In genomic region chr7:144999741-145000140, GRCm38 (mm10) we compare ENCODE assay signal across 17 mouse cellular contexts.
DNase-seq lines count a peak whose midpoint lies in the region; ATAC-seq lines count a peak whose summit lies in the region.
"Had no signal": no experiment of that assay in that cellular context is flagged by ENCODE, and none has a peak within 500 bp of the region (broad histone marks: within the 10 kb centered on the region; RNA-seq: fewer than 3 reads in every experiment).

No protein-coding gene starts in this region.

- peaks cover 43% of the 10 kb centered on the region for H3K4me1 ChIP-seq in heart, embryonic 10.5 days
- H3K4me1 ChIP-seq in hindbrain, embryonic 11.5 days (replicated peaks; ENCODE audit: control insufficient read depth, insufficient read depth, low read length): no peaks in the 10 kb centered on the region
- H3K4me1 ChIP-seq: forebrain, embryonic 12.5 days; hindbrain, embryonic 13.5 days had no signal

- H3K27me3 ChIP-seq in heart, embryonic 10.5 days (ENCODE audit: insufficient read depth, poor library complexity, severe bottlenecking): no peaks in the 10 kb centered on the region; the same call in 1 of the 2 replicates
- no peaks in the 10 kb centered on the region for H3K27me3 ChIP-seq in hindbrain, embryonic 11.5 days (ENCODE audit: control insufficient read depth, insufficient read depth, low read length)
- H3K27me3 ChIP-seq: embryonic facial prominence, embryonic 13.5 days; forebrain, embryonic 12.5 days; hindbrain, embryonic 13.5 days had no signal

- H3K9me3 ChIP-seq in heart, embryonic 10.5 days: no peaks in the 10 kb centered on the region
- H3K9me3 ChIP-seq in hindbrain, embryonic 11.5 days (ENCODE audit: control insufficient read depth, low read length): no peaks in the 10 kb centered on the region
- H3K9me3 ChIP-seq: embryonic facial prominence, embryonic 13.5 days; forebrain, embryonic 12.5 days; hindbrain, embryonic 13.5 days had no signal

- 56% methylated on average over 3 of the region's 3 CpGs for WGBS in heart, embryonic 10.5 days
- 75% methylated on average over 3 of the region's 3 CpGs for WGBS in hindbrain, embryonic 11.5 days

- no peak overlapping the region for H3K4me2 ChIP-seq in hindbrain, embryonic 11.5 days (replicated peaks; ENCODE audit: low read depth, low read length)
- H3K4me2 ChIP-seq: embryonic facial prominence, embryonic 13.5 days; forebrain, embryonic 12.5 days; hindbrain, embryonic 13.5 days had no signal

- no peak for ATAC-seq in hindbrain, embryonic 11.5 days (ENCODE audit: low FRiP score)
- ATAC-seq: forebrain, embryonic 16.5 days; hindbrain, postnatal 0 days had no signal

- no peak overlapping the region for H3K4me3 ChIP-seq in heart, embryonic 10.5 days
- H3K4me3 ChIP-seq in hindbrain, embryonic 11.5 days (ENCODE audit: low read depth, low read length): no peak overlapping the region
- H3K4me3 ChIP-seq: embryonic facial prominence, embryonic 13.5 days; forebrain, embryonic 12.5 days; hindbrain, embryonic 13.5 days had no signal

- peak; percentile 27 for DNase-seq in gastrocnemius, adult 18-20 months (ENCODE audit: low spot score)
- DNase-seq in gastrocnemius, postnatal 10 days: no peak
- DNase-seq in heart, adult 18-20 months: peak; percentile 50 to 75
- no peak for DNase-seq in heart, postnatal 4 days
- DNase-seq in brain, adult 2 months (ENCODE audit: low read depth, low spot score): peak; percentile 18
- DNase-seq in heart, embryonic 10.5 days (ENCODE audit: low spot score): no peak
- no peak for DNase-seq in hindbrain, embryonic 11.5 days (ENCODE audit: low spot score)
- DNase-seq: cerebellum, adult 18-20 months; cerebellum, adult 9-11 months; cerebellum, postnatal 36 days; kidney, adult 11 months; kidney, postnatal 10 days had no signal

- no peaks in the 10 kb centered on the region for H3K36me3 ChIP-seq in heart, embryonic 10.5 days
- H3K36me3 ChIP-seq in hindbrain, embryonic 11.5 days (ENCODE audit: control insufficient read depth, insufficient read depth, low read length): no peaks in the 10 kb centered on the region
- H3K36me3 ChIP-seq: embryonic facial prominence, embryonic 13.5 days; forebrain, embryonic 12.5 days; hindbrain, embryonic 13.5 days had no signal

- 0 out of 2 replicates have a peak overlapping the region, but pooled peaks have one; percentile 36 for H3K27ac ChIP-seq in heart, embryonic 10.5 days
- H3K27ac ChIP-seq in hindbrain, embryonic 11.5 days (ENCODE audit: low read depth, low read length): no peak overlapping the region
- H3K27ac ChIP-seq: embryonic facial prominence, embryonic 13.5 days; forebrain, embryonic 12.5 days; hindbrain, embryonic 13.5 days; hindbrain, postnatal 0 days had no signal

- no peak overlapping the region for H3K9ac ChIP-seq in hindbrain, embryonic 11.5 days (ENCODE audit: low read depth, low read length)
- H3K9ac ChIP-seq: embryonic facial prominence, embryonic 13.5 days; forebrain, embryonic 12.5 days; hindbrain, embryonic 13.5 days had no signal

Comparison
In these comparisons a context has a peak if more than half of its experiments do, and no peak if none do; other contexts are left out.
1. DNase-seq: peak in gastrocnemius, adult 18-20 months (single experiment), heart, adult 18-20 months (2 of 2) and brain, adult 2 months (single experiment); none in gastrocnemius, postnatal 10 days (single experiment), heart, postnatal 4 days (single experiment), heart, embryonic 10.5 days (single experiment) and hindbrain, embryonic 11.5 days (single experiment).